Mouse (Mus musculus) cerebellum, adult 9-10 months (tissue): ENCODE data around the gene Spdye4c.

ENCODE experiments used
- DNase-seq: peaks from one replicate; pipeline ENCODE4 v3.0.0; 2022

Spdye4c gene

DNA sequence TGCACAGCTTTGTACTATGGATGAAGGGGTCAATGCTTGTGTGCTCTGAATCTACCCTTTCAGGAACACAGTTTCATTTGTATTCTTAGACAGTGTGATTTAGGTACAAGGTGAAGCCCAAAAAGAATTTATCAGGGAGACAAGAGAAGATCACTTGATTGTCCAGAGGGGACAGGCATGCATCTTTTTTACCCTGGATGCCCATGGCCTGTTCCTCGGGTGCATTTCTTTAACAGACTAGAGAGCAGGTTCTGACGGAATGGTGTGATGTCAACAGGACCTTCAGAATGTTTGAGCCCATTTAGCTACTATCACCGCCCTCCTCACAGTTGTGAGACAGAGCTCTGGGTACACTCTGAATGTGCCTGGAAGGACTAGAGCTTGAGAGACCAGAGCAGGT lies at the start of gene Spdye4c:
TSS of gene Spdye4c (plus strand) at position 301 of the 400 bp plus-strand sequence.
- DNase-seq: no peak

DNA sequence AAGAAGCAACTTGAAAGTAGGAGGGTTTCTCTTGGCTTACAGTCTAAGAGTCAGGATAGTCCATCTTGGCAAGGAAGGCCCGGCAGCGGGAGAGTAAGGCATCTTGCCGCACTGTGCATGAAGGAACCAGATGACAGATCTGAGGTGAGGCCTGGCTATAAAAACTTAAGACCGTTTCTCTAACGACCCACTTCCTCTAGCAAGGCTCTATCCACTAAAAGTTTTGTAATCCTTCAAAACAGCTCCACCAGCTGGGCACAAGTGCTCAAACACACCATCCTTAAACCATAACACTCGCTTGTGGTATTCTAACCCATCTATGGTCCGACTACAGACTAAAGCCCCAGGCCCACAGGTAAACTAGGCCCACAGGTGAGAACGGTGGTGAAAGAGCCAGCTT lies 47.5 kb upstream of the Spdye4c start:
- no peak for DNase-seq

DNA sequence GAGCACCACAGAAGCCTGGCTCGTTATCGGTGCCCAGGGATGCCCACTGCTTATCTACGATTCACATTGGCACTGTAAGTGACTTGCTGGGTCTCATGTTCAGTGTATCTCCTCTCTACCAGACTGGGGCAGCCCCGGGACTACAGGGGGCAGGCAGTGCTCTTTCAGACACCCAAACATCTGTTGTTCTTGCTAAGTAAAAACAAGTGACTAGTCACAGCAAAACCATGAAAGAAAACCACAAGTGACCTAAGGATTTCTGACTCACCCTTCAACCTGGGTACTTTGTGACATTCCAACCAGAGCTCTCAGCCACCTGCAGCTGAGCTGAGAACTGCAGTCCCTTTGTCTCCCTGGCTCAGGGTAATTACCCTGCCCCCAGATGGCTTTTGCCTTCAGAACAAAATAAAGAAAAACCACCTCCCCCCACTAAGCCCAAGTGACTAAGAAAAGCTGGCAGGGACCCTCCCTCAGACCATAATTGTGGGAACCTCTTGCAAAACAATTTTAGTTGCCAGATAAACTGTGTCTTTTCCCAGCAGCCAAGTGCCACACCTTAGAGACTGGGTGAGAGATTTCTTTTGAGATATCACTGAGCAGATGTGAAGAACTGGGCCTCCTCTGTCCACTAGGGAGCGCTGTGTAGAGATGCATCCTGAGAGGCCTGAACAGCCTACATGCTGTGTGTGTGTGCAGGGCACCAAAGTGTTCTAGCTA lies 46.4 kb upstream of the Spdye4c start:
- no peak for DNase-seq

DNA sequence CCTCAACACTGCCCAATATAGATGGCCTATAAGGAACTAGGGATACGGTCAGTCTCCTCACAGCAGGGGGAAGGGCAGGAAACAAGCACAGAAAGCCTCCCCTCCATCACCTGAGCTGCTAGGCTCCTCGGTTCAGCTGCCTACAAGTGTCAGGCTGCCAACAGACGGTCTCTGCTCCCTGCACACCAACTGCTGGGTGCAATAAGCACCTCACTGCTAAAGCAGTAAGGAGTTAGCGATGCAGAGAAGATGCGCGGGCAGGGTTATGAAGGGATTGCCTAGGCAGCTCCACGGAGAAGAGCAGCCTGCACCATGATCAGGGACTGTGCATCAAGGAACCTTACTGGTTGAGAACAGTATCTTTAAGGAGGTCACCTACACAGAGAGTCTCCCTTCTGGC lies 45.6 kb upstream of the Spdye4c start:
- DNase-seq: no peak

DNA sequence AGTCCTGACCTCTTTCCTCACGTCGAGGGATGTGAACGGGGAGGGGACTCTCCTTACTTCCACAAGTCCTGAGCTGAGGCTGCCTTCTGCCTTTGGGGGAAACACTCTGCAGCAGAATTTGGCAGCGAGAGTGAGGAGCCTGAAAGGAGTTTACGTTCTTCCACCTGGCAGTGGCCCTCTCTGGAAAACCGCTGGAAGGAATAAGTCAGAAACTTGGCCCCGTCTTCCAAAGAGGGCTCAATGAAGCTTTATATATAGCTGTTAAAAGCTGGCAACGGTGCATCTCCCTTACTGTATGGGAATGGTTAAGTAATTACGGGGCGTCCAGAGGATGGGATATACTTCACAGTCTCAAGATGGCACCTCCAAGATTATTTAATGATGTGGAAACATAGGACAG lies 43.9 kb upstream of the Spdye4c start:
- DNase-seq: no peak

DNA sequence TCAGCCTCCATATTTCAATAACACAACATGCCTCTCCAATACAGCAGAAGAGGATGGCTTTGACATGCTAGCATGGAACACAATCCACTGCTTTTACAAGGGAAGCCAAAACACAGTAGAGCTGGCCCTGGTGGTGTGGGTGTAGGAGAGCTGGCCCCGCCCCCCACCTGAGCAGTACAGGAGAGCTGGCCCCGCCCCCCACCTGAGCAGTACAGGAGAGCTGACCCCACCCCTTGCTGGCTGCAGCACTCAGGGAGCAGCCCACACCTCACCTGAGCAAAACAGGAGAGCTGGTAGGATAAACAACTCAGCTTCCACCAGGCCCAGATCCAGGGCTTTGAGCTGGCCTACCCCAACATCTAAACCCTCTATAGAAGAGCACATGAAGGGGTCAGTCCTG lies 42.7 kb upstream of the Spdye4c start:
- no peak for DNase-seq

DNA sequence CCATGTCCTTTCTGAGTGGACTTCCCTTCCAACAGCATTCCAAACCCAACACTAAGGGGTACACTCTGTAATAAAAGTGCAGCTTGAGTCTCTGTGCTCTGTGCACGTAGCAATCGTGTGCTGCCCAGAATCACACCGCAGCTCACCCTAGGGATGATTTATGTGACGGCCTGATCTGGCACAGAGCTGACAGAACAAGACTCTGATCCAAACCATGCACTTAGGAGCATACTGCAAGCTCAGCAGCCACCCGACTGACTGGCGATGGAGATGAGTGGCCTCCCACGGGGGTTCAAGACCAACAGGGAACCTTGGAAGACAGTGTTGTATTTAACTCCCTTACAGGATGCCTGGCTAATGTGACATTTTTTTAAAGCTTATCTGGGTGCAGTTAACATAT lies 41.4 kb upstream of the Spdye4c start:
- DNase-seq: no peak

DNA sequence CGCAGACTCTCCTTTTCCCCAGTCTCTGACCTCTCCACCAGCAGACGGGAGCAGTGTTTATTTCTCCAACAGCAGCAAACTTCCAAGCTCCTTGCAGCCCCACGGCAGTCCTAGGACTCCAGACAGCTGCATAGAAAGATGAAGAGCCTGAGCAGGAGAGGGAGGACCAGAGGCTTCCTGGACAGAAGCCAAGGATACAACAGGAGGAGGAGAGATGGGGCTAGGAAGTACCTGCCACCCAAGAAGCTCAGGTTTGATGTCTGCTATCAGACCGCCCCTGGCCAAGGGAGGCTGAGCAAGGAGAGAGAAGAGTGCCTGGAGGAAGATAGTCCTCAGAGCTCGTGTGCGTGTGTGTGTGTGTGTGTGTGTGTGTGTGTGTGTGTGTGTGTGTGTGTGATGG lies 41.0 kb upstream of the Spdye4c start:
- DNase-seq: no peak

DNA sequence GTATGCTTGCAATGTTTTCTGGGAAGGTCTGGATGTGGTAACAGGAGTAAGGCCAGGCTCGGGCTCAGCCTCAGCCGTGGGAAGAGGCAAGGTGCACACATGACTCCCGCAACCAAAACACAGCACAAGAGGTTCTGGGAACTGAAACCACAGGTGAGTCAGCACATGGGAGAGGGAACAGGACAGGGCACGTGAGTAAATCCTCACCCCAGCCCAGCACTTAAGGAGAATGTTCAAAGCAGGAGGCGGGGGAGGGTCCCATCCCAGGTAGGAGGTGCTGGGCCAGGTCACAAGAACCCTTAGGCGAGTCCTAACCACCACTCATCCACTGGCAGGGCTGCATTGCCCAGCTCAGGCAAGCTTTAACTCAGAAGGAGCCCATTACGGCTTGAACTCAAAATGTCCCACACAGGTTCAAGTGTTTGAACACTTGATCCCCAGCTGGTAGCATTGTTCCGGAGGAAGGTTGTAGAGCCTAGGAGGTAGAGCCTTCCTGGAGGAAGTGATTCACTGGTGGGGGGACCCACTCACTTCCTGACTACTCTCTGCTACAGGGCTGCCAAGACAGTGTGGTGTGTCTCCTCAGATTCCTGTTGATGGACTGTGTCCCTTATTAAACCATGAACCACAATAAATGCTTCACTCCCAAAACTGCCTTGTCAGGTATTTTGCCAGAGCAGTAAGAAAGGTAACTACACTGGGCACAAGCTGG lies 38.8 kb upstream of the Spdye4c start:
- DNase-seq: no peak

DNA sequence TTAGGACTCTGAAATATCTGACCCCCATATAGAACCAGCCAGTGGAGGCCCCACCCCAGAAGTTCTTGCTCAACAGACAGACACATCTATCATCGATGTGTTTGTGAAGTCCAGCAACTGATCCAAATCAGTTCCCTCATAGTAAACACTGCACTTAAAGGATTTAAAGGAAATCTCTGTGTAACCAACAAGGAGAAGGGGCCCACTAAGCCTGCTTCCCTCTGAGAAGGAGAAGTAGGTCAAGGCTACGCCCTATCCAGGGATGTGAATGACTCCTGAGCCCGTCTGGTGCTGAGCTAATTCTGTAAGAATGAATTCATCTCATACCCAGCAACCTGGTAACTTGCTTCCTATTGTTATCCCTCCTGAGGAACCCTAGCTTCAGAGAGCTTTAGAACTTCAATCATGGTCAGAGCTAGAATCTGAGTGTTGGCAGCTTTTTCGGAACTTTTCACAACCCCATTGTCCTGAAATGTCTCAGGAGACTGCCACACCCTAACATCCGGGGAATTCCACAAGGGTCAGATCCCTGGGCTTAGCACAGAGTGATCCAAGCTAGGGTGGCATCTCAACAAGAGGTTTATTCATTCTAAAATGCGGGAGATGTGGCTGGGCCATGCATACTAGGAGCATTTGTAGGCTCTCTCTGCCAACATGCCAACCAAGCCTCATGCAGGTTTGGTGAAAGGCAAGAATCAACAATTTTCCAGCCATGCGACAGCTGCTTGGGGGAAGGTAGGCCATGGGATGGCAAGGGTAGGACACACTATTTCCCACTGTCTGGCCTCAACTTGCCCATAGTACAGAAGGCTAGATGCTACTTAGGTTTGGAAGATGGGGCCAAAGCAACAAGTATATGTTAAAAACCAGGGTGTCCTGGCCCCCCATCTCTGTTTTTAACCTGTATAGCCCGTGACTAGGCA lies 38.0 kb upstream of the Spdye4c start:
- no peak for DNase-seq

DNA sequence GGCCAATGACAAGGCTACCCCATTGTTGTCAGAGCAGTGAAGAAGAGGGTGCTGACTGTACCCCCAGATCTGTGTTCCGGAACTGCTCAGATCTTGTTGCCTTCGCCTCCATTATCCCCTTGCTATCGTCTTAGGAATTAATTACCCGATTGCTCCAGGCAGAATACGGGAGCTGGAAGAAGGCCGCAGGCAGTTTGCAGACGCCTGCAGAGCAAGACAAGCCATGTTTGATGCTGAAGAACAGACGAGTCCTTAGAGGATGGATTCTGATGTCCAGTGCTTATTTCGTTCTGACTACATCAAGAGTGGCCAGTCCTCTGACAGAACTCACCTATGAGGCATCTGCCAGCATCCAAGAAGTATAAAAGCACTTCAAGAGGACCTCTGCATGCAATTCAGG lies 35.9 kb upstream of the Spdye4c start:
- DNase-seq: no peak

DNA sequence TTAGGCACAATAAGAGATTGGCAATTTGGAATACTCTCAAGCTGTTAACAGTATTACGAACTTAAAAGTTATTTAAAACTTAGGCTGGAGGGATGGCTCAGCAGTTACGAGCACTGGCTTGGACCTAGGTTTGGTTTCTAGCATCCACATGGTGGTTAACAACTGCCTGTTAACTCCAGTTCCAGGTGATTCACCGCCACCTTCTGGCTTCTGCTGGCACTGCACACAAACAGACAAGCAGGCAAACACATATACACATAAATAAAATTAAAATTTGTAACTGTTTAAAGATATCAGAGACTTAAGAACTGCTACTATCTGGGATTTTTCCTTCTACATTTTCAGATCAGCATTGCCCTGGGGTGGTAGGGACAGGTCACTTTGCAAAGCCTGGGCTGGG lies 26.8 kb upstream of the Spdye4c start:
- no peak for DNase-seq

DNA sequence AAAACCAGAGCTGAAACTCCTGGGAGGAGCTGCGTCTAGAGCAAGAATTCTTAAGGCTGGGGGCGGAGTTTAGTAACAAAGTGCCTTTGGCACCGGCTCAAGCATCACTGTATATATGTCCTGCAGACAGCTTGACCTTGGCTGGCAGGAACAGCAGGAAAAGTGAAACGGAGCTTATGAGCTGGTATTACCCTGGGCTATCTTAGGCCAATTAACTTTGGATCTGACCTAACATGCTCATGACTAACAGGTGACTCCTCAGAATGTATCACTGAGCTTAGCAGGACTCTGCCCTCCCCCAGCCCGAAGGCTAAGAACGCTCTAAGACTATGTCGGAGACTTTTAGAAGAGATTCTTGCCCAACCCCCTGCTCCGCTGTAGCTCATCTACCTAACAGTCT lies 25.1 kb upstream of the Spdye4c start:
- DNase-seq: no peak

DNA sequence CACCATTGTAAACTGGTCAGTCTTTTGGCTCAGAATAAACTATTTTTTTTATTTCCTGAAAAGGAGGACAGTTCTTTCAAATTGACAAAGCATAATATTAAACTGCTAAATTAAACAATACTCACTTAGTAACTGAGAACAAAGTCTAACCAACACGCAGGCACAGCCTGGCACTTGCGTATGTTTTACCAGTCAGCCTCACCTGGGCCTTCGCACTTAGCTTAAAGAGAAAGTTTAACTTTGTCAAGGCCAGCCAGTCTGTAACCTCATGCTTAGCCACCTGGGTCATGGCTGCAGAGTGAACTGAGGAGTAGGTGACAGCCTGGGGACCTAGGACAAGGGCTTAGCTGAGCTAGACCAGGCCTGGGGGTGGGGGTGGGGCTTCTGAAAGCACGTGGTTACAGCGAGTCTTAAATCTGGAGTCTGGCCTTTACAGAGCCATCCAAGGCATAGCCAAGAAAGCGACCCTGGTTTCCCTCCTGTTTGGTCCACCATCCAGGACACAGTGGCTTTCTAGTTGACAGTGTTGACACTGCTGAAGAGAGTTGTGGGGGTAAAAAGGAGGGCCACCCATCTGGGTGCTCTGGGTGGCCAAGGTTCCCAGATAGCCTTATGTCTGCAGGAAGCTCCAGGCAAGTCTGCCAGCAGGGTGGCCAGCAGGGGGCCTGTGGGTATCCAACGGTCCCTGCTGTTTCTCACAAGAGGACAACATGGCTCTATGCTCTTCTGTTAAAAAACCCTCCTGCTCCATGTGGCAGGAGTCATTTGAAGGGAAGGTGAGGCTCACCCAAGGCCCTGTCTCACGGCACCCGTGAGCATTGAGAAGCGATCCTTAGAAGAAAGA lies 24.5 kb upstream of the Spdye4c start:
- DNase-seq: peak; percentile 15

DNA sequence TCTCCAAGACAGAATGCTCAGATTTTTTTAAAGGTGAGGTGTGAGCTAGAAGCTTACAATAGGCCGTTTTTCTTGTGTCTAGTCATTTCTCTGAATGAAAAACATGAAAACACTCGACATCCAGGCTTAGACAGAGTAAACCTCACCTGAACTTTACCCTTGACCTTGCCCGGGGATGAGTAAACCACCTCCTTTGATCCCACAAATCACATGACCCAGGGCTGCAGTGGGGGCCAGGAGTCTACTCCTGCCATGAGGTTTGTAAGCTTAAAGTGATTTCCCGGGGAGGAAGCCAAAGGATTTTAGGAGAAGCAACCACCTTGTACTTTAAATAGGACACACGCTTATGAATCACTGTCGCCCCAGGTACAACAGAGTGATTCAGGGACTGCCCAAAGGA lies 23.0 kb upstream of the Spdye4c start:
- DNase-seq: no peak

DNA sequence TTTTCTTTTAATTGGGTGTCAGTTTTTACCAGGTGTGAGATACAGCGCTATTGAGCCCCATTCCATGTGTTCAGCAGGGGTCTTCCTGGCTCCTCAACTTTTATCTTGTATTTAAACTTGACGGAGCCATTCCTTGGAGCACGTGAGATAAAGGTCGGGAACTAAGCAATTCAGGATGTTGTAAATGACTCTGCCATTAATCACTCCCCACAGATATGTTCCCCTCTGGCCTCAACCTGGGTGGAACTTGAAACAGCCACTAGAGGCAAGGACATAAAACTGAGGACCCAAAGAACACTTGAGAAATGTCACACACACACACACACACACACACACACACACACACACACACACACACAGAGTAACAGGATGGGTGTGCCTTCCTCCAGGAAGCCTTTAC lies 22.5 kb upstream of the Spdye4c start:
- DNase-seq: no peak

DNA sequence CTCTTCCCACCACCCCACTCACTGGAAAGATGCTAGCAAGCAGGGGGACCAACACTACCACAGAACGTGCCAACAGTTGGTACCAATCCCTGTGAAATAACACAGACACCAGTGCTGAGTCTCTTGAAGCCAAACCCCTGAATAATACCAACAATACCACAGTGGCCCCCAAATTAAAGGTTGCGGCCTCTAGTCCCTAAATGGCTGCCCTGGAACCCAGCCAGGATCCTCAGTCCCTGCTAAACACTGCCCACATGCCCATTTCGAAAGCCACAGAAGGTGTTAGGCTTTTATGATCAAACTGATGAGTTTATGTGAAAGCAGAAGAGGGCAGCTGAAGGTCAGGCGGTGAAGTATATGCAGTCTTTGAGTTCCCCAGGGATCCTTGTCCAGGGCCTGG lies 20.0 kb upstream of the Spdye4c start:
- no peak for DNase-seq

DNA sequence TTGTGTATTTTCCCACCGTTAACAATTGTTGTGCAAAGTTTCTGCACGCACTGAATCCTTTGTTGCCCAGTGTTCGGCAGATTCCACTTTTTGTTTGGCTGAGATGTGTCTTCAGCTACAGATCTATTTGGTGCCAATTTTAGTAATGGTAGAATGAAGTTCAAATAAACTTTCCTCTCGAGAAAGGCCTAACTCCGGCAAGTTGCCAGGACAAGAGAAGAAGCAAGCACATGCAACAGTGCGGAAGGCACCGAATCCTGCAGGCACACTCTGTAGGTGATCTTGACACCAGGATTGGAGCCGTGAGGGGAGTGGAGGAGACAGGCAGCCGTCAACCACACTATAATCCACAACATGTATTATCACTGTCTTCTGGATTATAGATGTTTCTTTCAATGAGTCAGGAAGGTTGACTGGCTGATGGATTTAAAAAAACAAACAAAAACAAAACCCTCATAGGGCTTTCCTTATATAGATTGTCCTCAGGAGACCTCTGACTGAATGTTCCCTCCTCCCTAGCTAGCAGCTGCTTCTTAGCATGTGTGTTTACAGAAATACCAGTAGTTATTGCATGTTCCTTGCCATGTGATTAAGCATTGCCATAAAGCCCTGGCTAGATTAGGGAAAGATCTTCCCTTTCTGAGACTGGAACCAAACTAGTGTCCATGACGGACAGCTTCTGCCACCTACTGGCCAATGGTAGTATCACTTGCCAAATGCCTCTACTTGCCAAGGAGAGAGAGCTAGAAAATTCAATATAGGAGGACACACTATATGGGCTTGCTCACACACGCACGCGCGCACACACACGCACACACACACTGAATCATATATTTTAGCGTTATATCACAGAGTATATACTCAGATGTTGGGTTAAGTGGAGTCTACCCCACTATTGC lies 18.0 kb upstream of the Spdye4c start:
- DNase-seq: peak; percentile 85

DNA sequence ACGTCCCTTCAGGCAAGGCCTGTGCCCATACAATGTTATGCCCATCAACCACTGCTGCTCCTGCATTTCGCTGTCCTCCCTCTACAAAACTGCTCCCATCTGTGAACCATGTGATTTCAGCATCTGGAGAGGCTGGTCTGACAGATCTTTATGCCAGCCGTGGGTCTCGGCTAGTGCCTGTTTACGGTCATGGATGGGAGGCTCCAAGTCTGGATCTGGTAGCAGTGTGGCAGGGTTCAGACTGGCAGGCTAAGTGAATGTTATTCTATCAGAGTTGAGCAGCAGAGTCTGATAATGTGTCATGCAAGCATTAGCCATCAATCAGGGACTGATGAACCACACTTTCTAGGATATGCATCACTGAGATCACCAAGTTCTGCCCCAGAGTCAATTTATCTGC lies 8.1 kb upstream of the Spdye4c start:
- DNase-seq: no peak

DNA sequence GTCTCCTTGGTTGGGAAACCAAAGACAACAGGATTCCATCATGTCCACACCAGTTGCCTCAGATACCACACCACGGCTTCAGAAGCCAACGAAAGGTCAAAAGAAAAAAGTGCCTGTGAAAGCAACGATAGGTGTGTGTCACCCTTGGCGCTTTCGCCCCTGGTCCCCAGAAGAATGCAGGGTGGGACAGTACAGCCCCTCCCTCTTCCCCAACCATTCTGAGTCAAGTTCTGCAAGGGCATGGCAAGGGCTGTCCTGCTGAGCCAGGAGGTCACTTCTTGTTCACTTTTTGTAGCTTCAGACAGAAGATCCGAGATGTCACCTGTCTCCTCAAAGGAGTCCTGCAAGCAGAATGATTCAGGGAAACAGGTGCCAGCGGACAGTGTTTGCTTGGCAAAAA lies 1.3 kb downstream of the Spdye4c start:
- no peak for DNase-seq

DNA sequence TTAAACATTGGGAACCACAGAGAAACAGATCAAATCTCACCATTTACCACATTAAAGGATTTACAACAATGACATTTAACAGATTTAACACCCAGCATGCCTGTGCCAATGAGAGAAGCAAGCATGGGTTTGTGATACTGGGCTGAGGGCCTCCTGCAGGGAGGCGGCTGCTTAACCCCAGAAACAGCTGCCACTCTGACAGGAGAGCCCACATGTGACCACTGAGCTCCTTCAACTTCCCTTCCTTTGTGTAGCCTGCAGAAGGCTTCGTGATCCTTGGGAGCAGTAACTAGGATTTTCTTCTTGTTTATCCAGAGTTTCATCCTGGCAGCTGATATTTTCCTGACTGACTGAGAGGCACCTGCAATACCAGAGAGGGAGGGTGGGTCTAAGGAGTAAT lies 10.5 kb downstream of the Spdye4c start:
- DNase-seq: no peak

DNA sequence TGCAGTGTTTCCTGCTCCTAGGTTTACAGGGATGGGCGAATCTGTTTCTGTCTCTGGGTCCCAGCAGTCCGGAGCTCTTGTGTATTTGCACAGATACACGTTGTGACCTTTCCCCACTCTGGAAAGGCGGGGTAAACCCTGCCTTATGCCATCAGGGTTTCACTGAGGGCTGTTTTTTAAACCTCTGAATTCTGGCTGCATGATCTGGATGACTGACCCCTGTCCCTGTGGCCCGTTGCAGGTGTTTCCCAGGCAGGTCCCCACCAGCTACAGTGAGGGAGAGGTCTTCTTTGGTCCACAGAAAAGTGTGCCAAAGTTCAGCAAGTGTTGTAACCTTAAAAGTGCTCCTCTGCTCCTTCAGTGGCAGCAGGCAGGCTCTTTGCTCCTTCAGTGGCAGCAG lies 18.3 kb downstream of the Spdye4c start:
- DNase-seq: no peak
